Mouse (Mus musculus): ENCODE data around the gene Tmem150b. TPM values are rescaled to one million over a fixed set of nuclear protein-coding genes. Genes with fewer than 3 reads are reported as not detected.

Tmem150b gene
- polyA plus RNA-seq, 1 experiment from 2014 or later, result 0.18 TPM

GRCm38 (mm10) chr7:4683307-4683706 lies 41.7 kb downstream of the Tmem150b start:
- no peaks in the 10 kb centered on the region for H3K9me3 ChIP-seq
- 96% methylated on average over 5 of the region's 5 CpGs for WGBS
- no peaks in the 10 kb centered on the region for H3K27me3 ChIP-seq
- H3K9ac ChIP-seq (replicated peaks), result no peak overlapping the region
- H3K4me1 ChIP-seq, result peaks cover 7% of the 10 kb centered on the region
- no peak overlapping the region for H3K4me3 ChIP-seq
- H3K27ac ChIP-seq (replicated peaks), result no peak overlapping the region
- peaks cover 29% of the 10 kb centered on the region; the same call in 1 of the 2 replicates for H3K36me3 ChIP-seq
- no peak overlapping the region for H3K4me2 ChIP-seq (replicated peaks)
- ATAC-seq (ENCODE audit: low FRiP score, low read depth), result no peak

GRCm38 (mm10) chr7:4675200-4675599 lies 49.8 kb downstream of the Tmem150b start:
- WGBS, result 95% methylated on average over 7 of the region's 7 CpGs
- H3K9me3 ChIP-seq, result no peaks in the 10 kb centered on the region
- H3K4me1 ChIP-seq, result no peaks in the 10 kb centered on the region
- H3K9ac ChIP-seq (replicated peaks), result no peak overlapping the region
- no peak for ATAC-seq (ENCODE audit: low FRiP score, low read depth)
- H3K4me2 ChIP-seq (replicated peaks), result no peak overlapping the region
- no peaks in the 10 kb centered on the region for H3K27me3 ChIP-seq
- no peak overlapping the region for H3K4me3 ChIP-seq
- no peak overlapping the region for H3K27ac ChIP-seq (replicated peaks)
- peaks cover 73% of the 10 kb centered on the region for H3K36me3 ChIP-seq

GRCm38 (mm10) chr7:4674114-4674731 lies 50.8 kb downstream of the Tmem150b start:
- no peaks in the 10 kb centered on the region for H3K9me3 ChIP-seq
- H3K4me1 ChIP-seq, result no peaks in the 10 kb centered on the region
- H3K4me3 ChIP-seq, result no peak overlapping the region
- no peak overlapping the region for H3K9ac ChIP-seq (replicated peaks)
- peaks cover 74% of the 10 kb centered on the region for H3K36me3 ChIP-seq
- no peak overlapping the region for H3K27ac ChIP-seq (replicated peaks)
- no peak for ATAC-seq (ENCODE audit: low FRiP score, low read depth)
- no peaks in the 10 kb centered on the region for H3K27me3 ChIP-seq
- H3K4me2 ChIP-seq (replicated peaks), result no peak overlapping the region
- WGBS, result 94% methylated on average over 12 of the region's 12 CpGs

GRCm38 (mm10) chr7:4671956-4672355 lies 53.1 kb downstream of the Tmem150b start:
- WGBS, result 81% methylated on average over 4 of the region's 4 CpGs
- no peaks in the 10 kb centered on the region for H3K27me3 ChIP-seq
- no peak for ATAC-seq (ENCODE audit: low FRiP score, low read depth)

GRCm38 (mm10) chr7:4670655-4671255 lies 54.3 kb downstream of the Tmem150b start:
- no peaks in the 10 kb centered on the region for H3K9me3 ChIP-seq
- H3K36me3 ChIP-seq, result peaks cover 87% of the 10 kb centered on the region
- 89% methylated on average over 8 of the region's 8 CpGs for WGBS
- no peaks in the 10 kb centered on the region for H3K4me1 ChIP-seq
- H3K4me2 ChIP-seq (replicated peaks), result no peak overlapping the region
- no peak for ATAC-seq (ENCODE audit: low FRiP score, low read depth)
- H3K27me3 ChIP-seq, result no peaks in the 10 kb centered on the region
- H3K4me3 ChIP-seq, result no peak overlapping the region
- no peak overlapping the region for H3K27ac ChIP-seq (replicated peaks)
- H3K9ac ChIP-seq (replicated peaks), result no peak overlapping the region

More at GRCm38 (mm10) chr7:4671956-4672355, 53.1 kb downstream of the Tmem150b start:
- Histone ChIP-seq H3K9me3 (no peaks in the 10 kb centered on the region), H3K36me3 (peaks cover 81% of the 10 kb centered on the region), H3K4me2 (replicated peaks) (no peak overlapping the region), H3K4me3 (no peak overlapping the region), H3K4me1 (no peaks in the 10 kb centered on the region), H3K27ac (replicated peaks) (no peak overlapping the region), H3K9ac (replicated peaks) (no peak overlapping the region)

- Histone ChIP-seq H3K36me3 (peaks cover 81% of the 10 kb centered on the region), H3K27me3 (no peaks in the 10 kb centered on the region), H3K27ac (replicated peaks) (no peak overlapping the region), H3K4me3 (no peak overlapping the region), H3K9me3 (no peaks in the 10 kb centered on the region), H3K4me1 (no peaks in the 10 kb centered on the region), H3K9ac (replicated peaks) (no peak overlapping the region), H3K4me2 (replicated peaks) (no peak overlapping the region)
- WGBS, result 94% methylated on average over 9 of the region's 9 CpGs
- ATAC-seq (ENCODE audit: low FRiP score, low read depth), result no peak
These were observed 55.9 kb downstream of the Tmem150b start for GRCm38 (mm10) chr7:4669156-4669555.

- Histone ChIP-seq H3K9me3 (no peaks in the 10 kb centered on the region), H3K9ac (replicated peaks) (no peak overlapping the region), H3K4me3 (no peak overlapping the region), H3K4me2 (replicated peaks) (no peak overlapping the region), H3K27ac (replicated peaks) (no peak overlapping the region), H3K27me3 (no peaks in the 10 kb centered on the region), H3K4me1 (no peaks in the 10 kb centered on the region), H3K36me3 (peaks cover 78% of the 10 kb centered on the region)
- no peak for ATAC-seq (ENCODE audit: low FRiP score, low read depth)
- WGBS, result 94% methylated on average over 8 of the region's 8 CpGs
These were observed 56.5 kb downstream of the Tmem150b start for GRCm38 (mm10) chr7:4668506-4668905.

GRCm38 (mm10) chr7:4666871-4667270 lies 58.2 kb downstream of the Tmem150b start:
- Histone ChIP-seq H3K4me2 (replicated peaks) (no peak overlapping the region), H3K27ac (replicated peaks) (no peak overlapping the region), H3K9ac (replicated peaks) (no peak overlapping the region), H3K36me3 (peaks cover 72% of the 10 kb centered on the region), H3K4me1 (no peaks in the 10 kb centered on the region), H3K4me3 (no peak overlapping the region), H3K9me3 (no peaks in the 10 kb centered on the region), H3K27me3 (no peaks in the 10 kb centered on the region)
- no peak for ATAC-seq (ENCODE audit: low FRiP score, low read depth)
- 93% methylated on average over 5 of the region's 5 CpGs for WGBS

- ATAC-seq (ENCODE audit: low FRiP score, low read depth), result no peak
- Histone ChIP-seq H3K9ac (replicated peaks) (no peak overlapping the region), H3K36me3 (peaks cover 51% of the 10 kb centered on the region)
These were observed 61.3 kb downstream of the Tmem150b start for GRCm38 (mm10) chr7:4663742-4664141.

GRCm38 (mm10) chr7:4663179-4663578 lies 61.9 kb downstream of the Tmem150b start:
- H3K4me3 ChIP-seq, result no peak overlapping the region
- peaks cover 45% of the 10 kb centered on the region for H3K36me3 ChIP-seq
- no peaks in the 10 kb centered on the region for H3K27me3 ChIP-seq
- no peak overlapping the region for H3K4me2 ChIP-seq (replicated peaks)
- peaks cover 12% of the 10 kb centered on the region for H3K4me1 ChIP-seq
- no peak for ATAC-seq (ENCODE audit: low FRiP score, low read depth)
- no peaks in the 10 kb centered on the region for H3K9me3 ChIP-seq
- H3K27ac ChIP-seq (replicated peaks), result no peak overlapping the region
- 74% methylated on average over 8 of the region's 8 CpGs for WGBS
- H3K9ac ChIP-seq (replicated peaks), result no peak overlapping the region

More at GRCm38 (mm10) chr7:4663742-4664141, 61.3 kb downstream of the Tmem150b start:
- Histone ChIP-seq H3K27me3 (no peaks in the 10 kb centered on the region), H3K9me3 (no peaks in the 10 kb centered on the region), H3K27ac (replicated peaks) (no peak overlapping the region), H3K4me3 (no peak overlapping the region), H3K4me2 (replicated peaks) (no peak overlapping the region), H3K4me1 (peaks cover 12% of the 10 kb centered on the region)
- 93% methylated on average over 2 of the region's 2 CpGs for WGBS

GRCm38 (mm10) chr7:4659911-4660443 lies 65.1 kb downstream of the Tmem150b start:
- Histone ChIP-seq H3K4me2 (replicated peaks) (peak overlapping the region; percentile 87), H3K9ac (replicated peaks) (peak overlapping the region; percentile 95), H3K9me3 (no peaks in the 10 kb centered on the region), H3K4me1 (peaks cover 34% of the 10 kb centered on the region), H3K27me3 (no peaks in the 10 kb centered on the region), H3K27ac (replicated peaks) (peak overlapping the region; percentile 95), H3K36me3 (peaks cover 25% of the 10 kb centered on the region), H3K4me3 (peak overlapping the region; percentile 90)
- no peak for ATAC-seq (ENCODE audit: low FRiP score, low read depth)
- 62% methylated on average over 3 of the region's 3 CpGs for WGBS

GRCm38 (mm10) chr7:4658912-4659551 lies 66.0 kb downstream of the Tmem150b start, which contains the start of gene Ppp6r1:
Ppp6r1 (minus strand) TSS chr7:4659019.
- Histone ChIP-seq H3K27ac (replicated peaks) (peak within 1 kb of the TSS; percentile 95), H3K4me1 (peaks cover 34% of the 10 kb centered on the region), H3K27me3 (no peaks in the 10 kb centered on the region), H3K9me3 (no peaks in the 10 kb centered on the region), H3K36me3 (peaks cover 17% of the 10 kb centered on the region), H3K4me2 (replicated peaks) (peak within 1 kb of the TSS; percentile 87), H3K4me3 (peak within 1 kb of the TSS; percentile 90), H3K9ac (replicated peaks) (peak within 1 kb of the TSS; percentile 95)
- WGBS, result under 1% methylated on average over 54 of the region's 54 CpGs
- ATAC-seq (ENCODE audit: low FRiP score, low read depth), result peak; percentile 99
